In genomic region chr2:91960459-91960858, GRCm38 (mm10) we compare ENCODE assay signal across 29 mouse cellular contexts. TPM values are rescaled to one million over a fixed set of nuclear protein-coding genes. Genes with fewer than 3 reads are reported as not detected.
DNase-seq lines count a peak whose midpoint lies in the region; ATAC-seq and TF ChIP-seq lines count a peak whose summit lies in the region.
"Had no signal": no experiment of that assay in that cellular context is flagged by ENCODE, and none has a peak within 500 bp of the region (broad histone marks: within the 10 kb centered on the region; RNA-seq: fewer than 3 reads in every experiment).

No protein-coding gene starts in this region.

- peaks cover 51% of the 10 kb centered on the region for H3K4me1 ChIP-seq in spleen, adult 2 months (ENCODE audit: control insufficient read depth, insufficient read depth, insufficient read length)

- DNase-seq in cerebellum, adult 11-12 months: peak; percentile 72
- DNase-seq in heart, adult 11 months: peak; percentile 87
- no peak for DNase-seq in heart, adult 18-20 months
- DNase-seq in layer of hippocampus, adult 2 months (ENCODE audit: low spot score in 2 of 2): no peak
- no peak for DNase-seq in layer of hippocampus, adult 18-20 months (ENCODE audit: low spot score in 2 of 2)
- DNase-seq in spleen, adult 2 months (ENCODE audit: low read depth in 1 of 2, low spot score in 2 of 2): no peak
- DNase-seq in spleen, adult 12 weeks (ENCODE audit: low spot score): no peak
- DNase-seq: adrenal gland, adult 8-10 months; gastrocnemius, postnatal 10 days; kidney, adult 9 months; kidney, postnatal 14 days; lung, postnatal 36 days had no signal

- TF ChIP-seq POLR2A in spleen, adult 2 months (IDR thresholded peaks at IDR 0.05; ENCODE audit: low read depth, low read length): no peak

- no peaks in the 10 kb centered on the region for H3K27me3 ChIP-seq in spleen, adult 2 months (ENCODE audit: control insufficient read depth, insufficient read depth, low read length)
- H3K27me3 ChIP-seq: CH12.LX; lung, embryonic 15.5 days; stomach, embryonic 15.5 days had no signal

- 81% methylated on average over 5 of the region's 5 CpGs for WGBS in spleen, adult 2 months

- peak overlapping the region; percentile 38; the same call in 1 of the 2 replicates for H3K4me3 ChIP-seq in layer of hippocampus, adult 2 months
- H3K4me3 ChIP-seq in spleen, adult 2 months (ENCODE audit: extremely low read depth, insufficient read depth, insufficient read length): no peak overlapping the region
- H3K4me3 ChIP-seq: forebrain, embryonic 13.5 days; heart, embryonic 10.5 days; liver, embryonic 15.5 days; lung, embryonic 15.5 days; midbrain, embryonic 13.5 days; neural tube, embryonic 13.5 days; stomach, embryonic 15.5 days had no signal

- H3K27ac ChIP-seq in layer of hippocampus, adult 2 months: peak overlapping the region; percentile 89
- H3K27ac ChIP-seq in spleen, adult 2 months (ENCODE audit: insufficient read depth, low read length): peak overlapping the region; percentile 58
- H3K27ac ChIP-seq: forebrain, embryonic 13.5 days; liver, embryonic 15.5 days; lung, embryonic 15.5 days; midbrain, embryonic 13.5 days; neural tube, embryonic 13.5 days; stomach, embryonic 15.5 days had no signal

- no peak for ATAC-seq in cerebellum, adult (ENCODE audit: insufficient number of reproducible peaks, low FRiP score, low TSS enrichment)
- ATAC-seq: forebrain, embryonic 13.5 days; hindbrain, embryonic 16.5 days; intestine, postnatal 0 days; midbrain, embryonic 13.5 days had no signal

- peaks cover 1% of the 10 kb centered on the region for H3K36me3 ChIP-seq in spleen, adult 2 months (ENCODE audit: control insufficient read depth, insufficient read depth, low read length)
- H3K36me3 ChIP-seq: midbrain, embryonic 13.5 days; neural tube, embryonic 13.5 days; stomach, embryonic 15.5 days had no signal

- no peak for TF ChIP-seq CTCF in layer of hippocampus, adult 2 months (conservative IDR thresholded peaks at IDR 0.05)
- TF ChIP-seq CTCF in spleen, adult 2 months (IDR thresholded peaks at IDR 0.05; ENCODE audit: extremely low read depth, insufficient read depth, insufficient read length, insufficient replicate concordance): no peak

RNA-seq across cellular contexts. Expression of gene Gm9821, which starts 15.0 kb away (rescaled TPM):
- total RNA-seq in heart, adult 18-20 months (2021): not detected
- total RNA-seq in layer of hippocampus, adult 2 months (2021): not detected
- total RNA-seq in layer of hippocampus, adult 18-20 months (2021): not detected
- not detected in 2 replicates for polyA plus RNA-seq in spleen, adult 2 months (2012; rRNA removed)
- total RNA-seq: adrenal gland, adult 8-10 months; adrenal gland, postnatal 4 days; gastrocnemius, postnatal 10 days; layer of hippocampus, postnatal 14 days; left cerebral cortex, postnatal 4 days had no signal
- polyA plus RNA-seq: embryonic facial prominence, embryonic 11.5 days had no signal

RNA-seq across cellular contexts. Expression of gene Dgkz, which starts 15.2 kb away (rescaled TPM):
- 10 to 100 TPM; 33.8 to 35.9 TPM for total RNA-seq in heart, adult 18-20 months (2021)
- 100 to 1,000 TPM; 513 to 526 TPM for total RNA-seq in layer of hippocampus, adult 2 months (2021)
- 100 to 1,000 TPM; 499 to 596 TPM for total RNA-seq in layer of hippocampus, adult 18-20 months (2021)
- polyA plus RNA-seq in spleen, adult 2 months (2012; rRNA removed): 279 and 335 TPM in 2 replicates

RNA-seq across cellular contexts. Expression of gene Mdk, which starts 28.4 kb away (rescaled TPM):
- total RNA-seq in heart, adult 18-20 months (2021): 1 to 10 TPM; 2.3 to 2.9 TPM
- 10 to 100 TPM; 25.3 to 31.9 TPM for total RNA-seq in layer of hippocampus, adult 2 months (2021)
- total RNA-seq in layer of hippocampus, adult 18-20 months (2021): 10 to 100 TPM; 23.9 to 25.5 TPM
- polyA plus RNA-seq in spleen, adult 2 months (2012; rRNA removed): 2.7 and 3.1 TPM in 2 replicates

RNA-seq across cellular contexts. Expression of gene Chrm4, which starts 33.4 kb away (rescaled TPM):
- not detected for total RNA-seq in heart, adult 18-20 months (2021)
- total RNA-seq in layer of hippocampus, adult 2 months (2021): 10 to 100 TPM; 22.1 to 26.0 TPM
- 10 to 100 TPM; 32.0 to 32.6 TPM for total RNA-seq in layer of hippocampus, adult 18-20 months (2021)
- 0.39 and 0.45 TPM in 2 replicates for polyA plus RNA-seq in spleen, adult 2 months (2012; rRNA removed)
- polyA plus RNA-seq: G1E; heart, postnatal 0 days; liver, embryonic 15.5 days; lung, embryonic 15.5 days had no signal

Comparison
In these comparisons a context has a peak if more than half of its experiments do, and no peak if none do; other contexts are left out.
1. DNase-seq: peak in cerebellum, adult 11-12 months (single experiment) and heart, adult 11 months (single experiment); none in heart, adult 18-20 months (0 of 2), layer of hippocampus, adult 2 months (0 of 2), layer of hippocampus, adult 18-20 months (0 of 2), spleen, adult 2 months (0 of 2) and spleen, adult 12 weeks (single experiment).
2. RNA of gene Dgkz, which starts 15.2 kb away (total RNA-seq): 499 to 596 TPM in layer of hippocampus, adult 18-20 months and 513 to 526 TPM in layer of hippocampus, adult 2 months; 33.8 to 35.9 TPM in heart, adult 18-20 months; every median in the first group is over 10 times any median in the second.
3. RNA of gene Mdk, which starts 28.4 kb away (total RNA-seq): 25.3 to 31.9 TPM in layer of hippocampus, adult 2 months and 23.9 to 25.5 TPM in layer of hippocampus, adult 18-20 months; 2.3 to 2.9 TPM in heart, adult 18-20 months; every median in the first group is over 4 times any median in the second.